Mouse (Mus musculus) hematopoietic stem cell, adult 5-6 weeks (primary cell): ENCODE measurements around the gene Dclk1. TPM values are rescaled to one million over a fixed set of nuclear protein-coding genes. Genes with fewer than 3 reads are reported as not detected.
A peak's percentile ranks its signal among the peaks of the same experiment; 100 is the strongest.
"Not testable (repeated sequence)": the region's sequence is repeated elsewhere in the genome, so short reads cannot be mapped to it uniquely, and the experiment has no call there.

Experiments
- ATAC-seq, 2 experiments: fragments of 125-278 bp in 1 of 2; replicated peaks in 1 of 2; 2 replicates each; pipeline ENCODE4 v1.8.0; 2016 to 2017; ENCODE audit warnings: inconsistent platforms in 2 of 2, mild to moderate bottlenecking in 2 of 2, moderate number of reproducible peaks in 2 of 2, low read depth in 1 of 2, moderate TSS enrichment in 1 of 2; ENCODE audit not compliant: low FRiP score in 2 of 2, poor library complexity in 2 of 2, severe bottlenecking in 2 of 2, insufficient read depth in 1 of 2, low TSS enrichment in 1 of 2
- total RNA-seq: library from RNA; stranded (forward); fragments of 172-1452, 232-1000 nt; gene quantifications from 2 replicates; pipeline ENCODE4 v1.2.3, GENCODE M21; 2017

The Dclk1 gene
- total RNA-seq = not detected in 2 replicates

DNA sequence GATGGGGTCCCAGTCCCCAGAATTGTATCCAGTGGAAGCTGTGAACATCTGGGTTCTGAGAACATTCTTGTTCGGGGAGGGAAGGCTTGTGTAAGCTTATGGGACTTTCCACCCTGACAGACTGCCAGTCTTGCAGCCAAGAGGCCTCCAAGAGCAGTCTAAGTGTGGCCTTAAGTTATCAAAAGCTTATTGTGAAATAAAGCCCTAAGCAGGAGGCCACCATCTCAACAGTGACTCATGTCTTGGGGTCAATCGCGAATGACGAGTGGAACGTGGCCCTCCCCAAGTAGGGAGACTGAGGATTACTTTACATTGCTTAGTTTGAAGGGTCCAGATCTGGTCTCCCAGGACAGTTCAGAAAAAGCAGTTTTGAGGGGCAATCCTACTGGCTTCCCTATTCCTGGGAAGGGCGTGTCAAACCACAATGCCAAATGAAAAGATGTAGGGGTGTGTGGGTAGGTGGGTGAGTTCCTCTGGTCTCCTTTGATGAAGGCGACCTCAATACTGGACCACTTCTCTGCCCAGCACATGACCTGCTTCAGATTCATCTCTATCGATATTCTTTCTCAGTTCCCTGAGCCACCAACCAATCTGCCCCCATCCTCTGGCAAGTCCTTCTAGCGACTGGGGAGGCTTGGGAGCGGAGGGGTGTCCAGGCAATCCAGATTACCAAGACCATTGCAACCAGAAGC, at the start of gene Dclk1:
TSS of gene Dclk1 (plus strand) at position 635 of the 692 bp plus-strand sequence.
- no peak for ATAC-seq

- ATAC-seq = no peak
These were observed 48.8 kb upstream of the Dclk1 start for GRCm38 (mm10) chr3:55193351-55193750.

GRCm38 (mm10) chr3:55194792-55195191, 47.4 kb upstream of the Dclk1 start:
- no peak for ATAC-seq

GRCm38 (mm10) chr3:55195581-55196327, 46.4 kb upstream of the Dclk1 start:
- ATAC-seq = no peak

DNA sequence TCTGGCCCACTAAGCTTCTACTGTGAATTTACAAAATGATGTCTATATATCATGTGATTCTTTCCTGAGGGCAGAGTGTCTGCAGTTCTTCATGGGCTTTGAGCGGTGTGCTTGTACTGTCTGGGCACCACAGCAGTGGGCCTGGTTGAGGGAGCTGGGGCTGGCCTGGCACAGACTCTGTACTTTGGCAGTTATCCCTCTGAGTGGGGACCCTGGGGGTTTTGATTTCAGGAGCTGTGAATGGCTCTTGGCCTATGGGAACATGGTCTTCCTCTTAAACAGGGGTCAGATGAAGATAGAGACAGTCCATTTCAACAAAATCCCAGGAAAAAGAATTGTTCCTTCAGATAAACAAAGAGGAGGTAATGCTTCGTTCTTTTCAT, 45.8 kb upstream of the Dclk1 start:
- ATAC-seq = no peak

- not testable (repeated sequence) for ATAC-seq
These were observed 38.5 kb upstream of the Dclk1 start for GRCm38 (mm10) chr3:55203621-55204020.

- ATAC-seq = no peak
These were observed 35.8 kb upstream of the Dclk1 start for GRCm38 (mm10) chr3:55206413-55206812.

GRCm38 (mm10) chr3:55207665-55208064, 34.5 kb upstream of the Dclk1 start:
- ATAC-seq = no peak; a peak in 1 of 4 replicates

DNA sequence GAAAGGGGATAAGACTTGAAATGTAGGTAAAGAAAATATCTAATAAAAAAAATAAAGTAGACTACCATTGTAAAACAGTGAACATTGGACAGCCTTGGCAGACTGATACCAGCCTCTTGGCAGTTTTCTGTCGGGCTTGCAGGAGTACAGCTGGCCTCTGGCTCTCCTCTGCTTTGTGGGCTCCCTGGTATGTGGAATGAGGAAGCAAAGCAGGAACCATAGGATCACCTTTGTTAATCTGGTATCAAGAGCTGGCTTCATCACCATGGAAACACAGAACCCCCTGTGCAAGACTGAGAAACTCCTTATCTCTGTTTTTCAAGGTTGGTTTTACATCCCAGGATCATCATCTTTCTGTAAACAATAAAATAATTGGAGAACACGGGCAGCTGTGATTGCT, 29.9 kb upstream of the Dclk1 start:
- ATAC-seq = no peak

- ATAC-seq = no peak
These were observed 28.4 kb upstream of the Dclk1 start for GRCm38 (mm10) chr3:55213785-55214184.

GRCm38 (mm10) chr3:55214413-55214812, 27.8 kb upstream of the Dclk1 start:
- ATAC-seq = no peak

DNA sequence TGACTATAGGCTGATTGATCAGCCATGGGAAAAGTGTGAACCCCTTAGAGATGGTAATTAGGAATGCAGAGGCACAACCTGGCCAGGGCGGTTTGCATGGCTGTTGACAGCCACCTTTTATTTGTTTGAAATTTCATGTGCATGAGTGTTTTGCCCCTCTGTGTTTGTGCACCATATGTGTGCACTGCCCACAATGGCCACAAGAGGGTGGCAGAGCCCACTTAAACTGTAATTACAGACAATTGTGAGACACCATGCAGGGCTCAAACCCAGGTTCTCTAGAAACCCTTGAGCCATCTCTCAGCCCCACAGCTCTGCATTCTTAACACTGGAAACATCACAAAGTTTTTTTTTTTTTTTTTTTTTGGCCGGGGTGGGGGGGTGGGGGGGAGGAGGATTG, 19.7 kb upstream of the Dclk1 start:
- ATAC-seq = no peak

DNA sequence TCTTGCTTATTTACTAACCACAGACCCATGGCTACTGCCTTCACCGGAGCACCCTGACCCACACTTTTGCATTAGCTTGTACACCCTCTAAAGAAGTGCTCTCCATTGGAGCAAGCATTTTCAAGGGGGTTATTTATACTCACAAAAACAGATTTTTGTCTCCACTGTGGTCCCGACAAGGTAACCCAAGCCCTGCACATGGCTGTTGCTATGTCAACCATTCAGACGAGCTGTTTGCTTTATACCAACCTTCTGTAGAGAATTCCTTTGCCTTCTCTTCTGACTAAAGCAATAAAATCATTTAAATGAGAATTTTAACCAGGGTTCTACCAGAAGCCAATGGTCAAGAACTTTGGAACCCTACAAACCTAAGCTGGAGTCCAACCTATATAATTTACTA, 18.3 kb upstream of the Dclk1 start:
- no peak for ATAC-seq

DNA sequence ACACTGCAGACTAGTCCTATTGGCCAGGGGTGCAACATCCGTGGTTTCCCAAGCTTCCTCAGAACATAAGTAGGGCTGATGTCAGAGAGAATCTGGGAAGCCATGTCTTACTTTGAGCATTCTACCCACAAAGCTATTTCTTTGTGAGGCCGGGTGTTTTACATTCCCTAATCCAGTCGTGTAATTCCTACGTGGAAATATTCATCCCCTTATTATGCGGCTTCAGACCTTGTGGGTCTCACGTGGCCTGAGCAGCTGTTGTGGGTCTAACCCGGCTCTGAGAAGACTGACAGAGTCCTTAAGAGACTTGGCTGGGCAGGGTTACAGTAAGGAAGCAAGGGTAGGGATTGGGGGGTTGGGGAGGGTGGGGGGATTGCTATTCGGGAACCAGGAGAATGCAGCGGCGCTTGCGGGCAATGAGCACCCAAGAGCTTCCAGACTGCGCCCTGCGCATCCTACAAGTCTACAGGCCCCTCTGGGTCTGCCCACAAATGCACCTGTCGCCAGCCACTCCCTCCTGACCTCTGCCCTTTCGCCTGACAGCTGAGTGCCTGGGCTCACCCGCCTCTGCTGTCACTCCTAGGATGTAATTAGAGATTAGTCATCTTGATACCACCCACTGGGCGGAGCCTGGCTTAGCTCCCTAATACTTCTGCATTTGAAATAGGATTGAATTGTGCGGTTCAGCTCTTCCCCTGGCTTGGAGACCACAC, 15.5 kb upstream of the Dclk1 start:
- ATAC-seq = peak; percentile 88 to 93

- ATAC-seq = peak; percentile 58 to 64; a peak in 3 of 4 replicates
These were observed 15.0 kb upstream of the Dclk1 start for GRCm38 (mm10) chr3:55227214-55227581.

DNA sequence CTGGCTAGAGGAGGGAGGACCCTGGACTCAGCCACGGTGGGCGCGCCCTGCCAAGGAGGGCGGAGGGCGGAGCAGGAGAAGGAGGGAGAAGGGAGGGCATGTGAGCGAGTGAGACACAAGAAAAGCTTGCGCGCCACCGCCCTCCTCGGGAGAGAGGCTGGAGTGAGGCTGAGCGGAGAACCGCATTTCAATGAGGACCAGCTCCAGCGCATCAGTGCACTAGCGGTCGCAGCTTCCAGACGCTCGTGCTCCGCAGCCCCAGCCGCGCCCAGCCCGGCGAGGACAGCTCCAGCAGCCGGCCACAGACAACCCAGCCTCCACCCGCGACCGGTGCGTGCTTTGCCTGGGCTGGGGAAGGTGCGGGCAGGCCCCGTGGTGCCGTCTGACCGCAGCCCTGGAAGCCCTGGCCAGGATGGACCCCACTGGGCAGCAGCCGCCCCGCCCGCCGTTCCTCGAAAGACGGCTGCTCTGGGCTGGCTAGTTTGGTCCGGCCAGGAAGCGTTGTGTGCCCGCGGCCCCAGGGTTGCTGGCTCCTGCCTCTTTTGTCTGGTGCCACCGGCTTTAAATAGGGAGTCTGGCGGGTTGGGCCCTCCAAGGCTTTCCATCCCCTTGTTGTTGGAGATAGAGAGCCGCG, 375 bp downstream of the Dclk1 start:
- ATAC-seq = peak in 1 of 2 experiments; percentile 42; a peak in 2 of 4 replicates

- no peak for ATAC-seq
These were observed 900 bp downstream of the Dclk1 start for GRCm38 (mm10) chr3:55243056-55243471.

- ATAC-seq = no peak
These were observed 1.9 kb downstream of the Dclk1 start for GRCm38 (mm10) chr3:55244087-55244486.
